Mouse (Mus musculus) MEL (cell line): ENCODE data around the gene Trim14. TPM values are rescaled to one million over a fixed set of nuclear protein-coding genes. Genes with fewer than 3 reads are reported as not detected.

Source experiments
- DNase-seq: peaks from one replicate; pipeline ENCODE4 v3.0.0; 2011; ENCODE audit warnings: low read depth, low spot score
- H3K27ac ChIP-seq: 2 replicates; pipeline ENCODE4 v1.5.1; 2012; ENCODE audit warnings: low read depth, mild to moderate bottlenecking, control low read depth, low read length, moderate library complexity; ENCODE audit not compliant: control insufficient read depth
- H3K27me3 ChIP-seq, 2 experiments: fragments of 150-350 bp in 1 of 2; sonication (generic) in 1 of 2; 2 replicates each; pipeline ENCODE4 v1.6.1; 2012; ENCODE audit warnings: low read length in 2 of 2, mild to moderate bottlenecking in 2 of 2, improper control_type of control experiment in 1 of 2, moderate library complexity in 1 of 2; ENCODE audit not compliant: insufficient read depth in 2 of 2, control insufficient read depth in 1 of 2
- H3K36me3 ChIP-seq, 2 experiments: 2 replicates each; pipeline ENCODE4 v1.6.1; 2012 to 2014; ENCODE audit warnings: low read length in 2 of 2, improper control_type of control experiment in 1 of 2, inconsistent platforms in 1 of 2, mild to moderate bottlenecking in 1 of 2; ENCODE audit not compliant: insufficient read depth in 2 of 2, control insufficient read depth in 1 of 2
- H3K4me1 ChIP-seq, 2 experiments: fragments of 150-350 bp in 1 of 2; sonication (generic) in 1 of 2; 2 replicates each; pipeline ENCODE4 v1.6.1; 2012; ENCODE audit warnings: low read length in 2 of 2, improper control_type of control experiment in 1 of 2, mild to moderate bottlenecking in 1 of 2; ENCODE audit not compliant: insufficient read depth in 2 of 2, control insufficient read depth in 1 of 2
- H3K4me3 ChIP-seq, 2 experiments: fragments of 150-350 bp in 1 of 2; sonication (generic) in 1 of 2; 2 replicates each; pipeline ENCODE4 v1.5.1; 2012; ENCODE audit warnings: low read depth in 2 of 2, low read length in 2 of 2, mild to moderate bottlenecking in 2 of 2, moderate library complexity in 2 of 2, control low read depth in 1 of 2, improper control_type of control experiment in 1 of 2; ENCODE audit not compliant: control insufficient read depth in 1 of 2, insufficient read depth in 1 of 2
- H3K79me2 ChIP-seq: 2 replicates; pipeline ENCODE4 v1.6.1; 2012; ENCODE audit warnings: mild to moderate bottlenecking, low read length, moderate library complexity; ENCODE audit not compliant: control insufficient read depth, poor library complexity, insufficient read depth
- H3K9ac ChIP-seq: 2 replicates; pipeline ENCODE4 v1.6.1; 2012; ENCODE audit warnings: low read depth, mild to moderate bottlenecking, control low read depth, low read length, moderate library complexity; ENCODE audit not compliant: control insufficient read depth, poor library complexity, severe bottlenecking
- H3K9me3 ChIP-seq: fragments of 150-350 bp; sonication (generic); replicated peaks from 2 replicates; pipeline ENCODE4 v1.6.1; 2012; ENCODE audit warnings: mild to moderate bottlenecking, low read length, improper control_type of control experiment, moderate library complexity; ENCODE audit not compliant: insufficient read depth
- BHLHE40 ChIP-seq: IDR thresholded peaks from 2 replicates; pipeline ENCODE4 v1.6.1; 2012; ENCODE audit warnings: low read depth, mild to moderate bottlenecking, inconsistent platforms, low read length, improper control_type of control experiment, borderline replicate concordance
- CHD1 ChIP-seq: IDR thresholded peaks from 2 replicates; pipeline ENCODE4 v1.6.1; 2012; ENCODE audit warnings: low read depth, mild to moderate bottlenecking, inconsistent platforms, low read length, improper control_type of control experiment
- CHD2 ChIP-seq: IDR thresholded peaks from 2 replicates; pipeline ENCODE4 v1.6.1; 2011; ENCODE audit warnings: low read length, improper control_type of control experiment
- E2F4 ChIP-seq: IDR thresholded peaks from 2 replicates; pipeline ENCODE4 v1.6.1; 2011; ENCODE audit warnings: low read depth, low read length, improper control_type of control experiment, borderline replicate concordance
- EP300 ChIP-seq, 2 experiments: IDR thresholded peaks; 2 replicates each; pipeline ENCODE4 v1.6.1; 2011; ENCODE audit warnings: improper control_type of control experiment in 2 of 2, low read length in 2 of 2, low read depth in 1 of 2, mild to moderate bottlenecking in 1 of 2
- ETS1 ChIP-seq: IDR thresholded peaks from 2 replicates; pipeline ENCODE4 v1.6.1; 2012; ENCODE audit warnings: low read depth, mild to moderate bottlenecking, inconsistent platforms, low read length, improper control_type of control experiment, moderate library complexity
- MAFK ChIP-seq: IDR thresholded peaks from 2 replicates; pipeline ENCODE4 v1.6.1; 2011; ENCODE audit warnings: low read depth, mild to moderate bottlenecking, low read length, improper control_type of control experiment, borderline replicate concordance
- MAX ChIP-seq: IDR thresholded peaks from 2 replicates; pipeline ENCODE4 v1.6.1; 2011; ENCODE audit warnings: low read length, improper control_type of control experiment
- MAZ ChIP-seq: IDR thresholded peaks from 2 replicates; pipeline ENCODE4 v1.6.1; 2012; ENCODE audit warnings: low read depth, mild to moderate bottlenecking, inconsistent platforms, low read length, improper control_type of control experiment
- MEF2A ChIP-seq: IDR thresholded peaks from 2 replicates; pipeline ENCODE4 v1.6.1; 2014; ENCODE audit warnings: low read depth, mild to moderate bottlenecking, inconsistent platforms, low read length, improper control_type of control experiment; ENCODE audit not compliant: poor library complexity, insufficient replicate concordance, severe bottlenecking; ENCODE audit errors: extremely low read depth
- MXI1 ChIP-seq: IDR thresholded peaks from 2 replicates; pipeline ENCODE4 v1.6.1; 2011; ENCODE audit warnings: mild to moderate bottlenecking, low read depth, low read length, improper control_type of control experiment
- MYB ChIP-seq: IDR thresholded peaks from 2 replicates; pipeline ENCODE4 v1.6.1; 2011; ENCODE audit warnings: mild to moderate bottlenecking, low read depth, low read length, improper control_type of control experiment
- MYC ChIP-seq: IDR thresholded peaks from 2 replicates; pipeline ENCODE4 v1.6.1; 2011; ENCODE audit warnings: low read depth, mild to moderate bottlenecking, low read length, improper control_type of control experiment, moderate library complexity
- NELFE ChIP-seq: IDR thresholded peaks from 2 replicates; pipeline ENCODE4 v1.6.1; 2011; ENCODE audit warnings: low read depth, low read length, improper control_type of control experiment
- NRF1 ChIP-seq: IDR thresholded peaks from 2 replicates; pipeline ENCODE4 v1.6.1; 2014; ENCODE audit warnings: low read depth, mild to moderate bottlenecking, inconsistent platforms, low read length, improper control_type of control experiment, moderate library complexity; ENCODE audit not compliant: poor library complexity, insufficient read depth, severe bottlenecking
- POLR2A ChIP-seq, 2 experiments: IDR thresholded peaks; 2 replicates each; pipeline ENCODE4 v1.6.1; 2011 to 2012; ENCODE audit warnings: low read length in 2 of 2, mild to moderate bottlenecking in 2 of 2, control low read depth in 1 of 2, improper control_type of control experiment in 1 of 2, low read depth in 1 of 2, moderate library complexity in 1 of 2; ENCODE audit not compliant: control insufficient read depth in 1 of 2, insufficient read depth in 1 of 2, poor library complexity in 1 of 2
- RCOR1 ChIP-seq: IDR thresholded peaks from 2 replicates; pipeline ENCODE4 v1.6.1; 2012; ENCODE audit warnings: low read depth, mild to moderate bottlenecking, inconsistent platforms, low read length, improper control_type of control experiment
- SIN3A ChIP-seq: IDR thresholded peaks from 2 replicates; pipeline ENCODE4 v1.6.1; 2012; ENCODE audit warnings: low read length, improper control_type of control experiment, inconsistent platforms
- SMC3 ChIP-seq: IDR thresholded peaks from 2 replicates; pipeline ENCODE4 v1.6.1; 2011; ENCODE audit warnings: low read depth, low read length, improper control_type of control experiment
- TBP ChIP-seq: IDR thresholded peaks from 2 replicates; pipeline ENCODE4 v1.8.0; 2011; ENCODE audit warnings: low read depth, low read length, improper control_type of control experiment
- TCF12 ChIP-seq: IDR thresholded peaks from 2 replicates; pipeline ENCODE4 v1.6.1; 2014; ENCODE audit warnings: low read depth, mild to moderate bottlenecking, inconsistent platforms, low read length, improper control_type of control experiment, moderate library complexity
- UBTF ChIP-seq: IDR thresholded peaks from 2 replicates; pipeline ENCODE4 v1.6.1; 2012; ENCODE audit warnings: low read depth, mild to moderate bottlenecking, inconsistent platforms, low read length, improper control_type of control experiment, moderate library complexity, borderline replicate concordance; ENCODE audit not compliant: insufficient read depth
- USF1 ChIP-seq: IDR thresholded peaks from 2 replicates; pipeline ENCODE4 v1.6.1; 2014; ENCODE audit warnings: low read depth, mild to moderate bottlenecking, inconsistent platforms, low read length, improper control_type of control experiment, moderate library complexity
- USF2 ChIP-seq, 2 experiments: IDR thresholded peaks; 2 replicates each; pipeline ENCODE4 v1.6.1; 2011 to 2012; ENCODE audit warnings: improper control_type of control experiment in 2 of 2, low read length in 2 of 2, borderline replicate concordance in 1 of 2, inconsistent platforms in 1 of 2, low read depth in 1 of 2, mild to moderate bottlenecking in 1 of 2; ENCODE audit not compliant: insufficient read depth in 1 of 2
- ZC3H11A ChIP-seq: IDR thresholded peaks from 2 replicates; pipeline ENCODE4 v1.6.1; 2012; ENCODE audit warnings: low read depth, mild to moderate bottlenecking, inconsistent platforms, low read length, improper control_type of control experiment
- ZKSCAN1 ChIP-seq: IDR thresholded peaks from 2 replicates; pipeline ENCODE4 v1.6.1; 2012; ENCODE audit warnings: low read depth, mild to moderate bottlenecking, inconsistent platforms, low read length, improper control_type of control experiment, moderate library complexity
- ZMIZ1 ChIP-seq: IDR thresholded peaks from 2 replicates; pipeline ENCODE4 v1.6.1; 2012; ENCODE audit warnings: low read depth, mild to moderate bottlenecking, inconsistent platforms, low read length, improper control_type of control experiment, moderate library complexity
- ZNF384 ChIP-seq: IDR thresholded peaks from 2 replicates; pipeline ENCODE4 v1.6.1; 2012; ENCODE audit warnings: low read depth, mild to moderate bottlenecking, inconsistent platforms, low read length, improper control_type of control experiment
- polyA plus RNA-seq, 2 experiments: library from polyadenylated mRNA; stranded (reverse) in 1 of 2; unstranded in 1 of 2; fragments of >175 nt in 1 of 2; fragments of >200 nt in 1 of 2; gene quantifications; 2 replicates each; pipeline versions ENCODE4 v1.2.1 to v1.2.4; 2012; ENCODE audit warnings: low replicate concordance in 2 of 2, low read depth in 1 of 2; ENCODE audit not compliant: insufficient read length in 2 of 2, insufficient read depth in 1 of 2, missing spikeins in 1 of 2
- total RNA-seq: library from RNA; depleted of rRNA; stranded (reverse); fragments of 300-350 nt; gene quantifications from 2 replicates; pipeline ENCODE4 v1.2.3, GENCODE M21; 2012

Trim14 gene
- total and polyA plus RNA-seq, 3 experiments, result 1.1 to 5.1 TPM; not detected in 1

- Histone ChIP-seq H3K9me3 (no peaks in the 10 kb centered on the region), H3K9ac (peak overlapping the region; percentile 70), H3K4me1 (peaks cover 2 to 21% of the 10 kb centered on the region in 2 experiments; a peak in 3 of 4 replicates), H3K79me2 (no peaks in the 10 kb centered on the region), H3K27me3 (no peaks in the 10 kb centered on the region), H3K36me3 (peaks cover 0 to 14% of the 10 kb centered on the region in 2 experiments; a peak in 2 of 4 replicates), H3K27ac (peak overlapping the region; percentile 91)
- peak; percentile 78 for DNase-seq
- 0 out of 2 replicates have a peak, but pooled peaks have one; percentile 4 for TF ChIP-seq ETS1
- no peak for TF ChIP-seq TCF12
- peak; percentile 70 for TF ChIP-seq NELFE
- no peak for TF ChIP-seq RCOR1
- TF ChIP-seq ZMIZ1, result peak; percentile 69; the same call in 1 of the 2 replicates
- TF ChIP-seq POLR2A (IDR thresholded peaks at IDR 0.05; ENCODE audit: control insufficient read depth in 1 of 2, insufficient read depth in 1 of 2, low read depth in 1 of 2, low read length in 2 of 2, poor library complexity in 1 of 2), result peak in 1 of 2 experiments; percentile 77; a peak in 2 of 4 replicates
- no peak for TF ChIP-seq CHD2
- TF ChIP-seq, all 39 proteins: peak for 4
- H3K4me3 ChIP-seq, result peak overlapping the region; percentile 59 to 77
These were observed 8.4 kb downstream of the Trim14 start for GRCm38 (mm10) chr4:46527558-46527926.

DNA sequence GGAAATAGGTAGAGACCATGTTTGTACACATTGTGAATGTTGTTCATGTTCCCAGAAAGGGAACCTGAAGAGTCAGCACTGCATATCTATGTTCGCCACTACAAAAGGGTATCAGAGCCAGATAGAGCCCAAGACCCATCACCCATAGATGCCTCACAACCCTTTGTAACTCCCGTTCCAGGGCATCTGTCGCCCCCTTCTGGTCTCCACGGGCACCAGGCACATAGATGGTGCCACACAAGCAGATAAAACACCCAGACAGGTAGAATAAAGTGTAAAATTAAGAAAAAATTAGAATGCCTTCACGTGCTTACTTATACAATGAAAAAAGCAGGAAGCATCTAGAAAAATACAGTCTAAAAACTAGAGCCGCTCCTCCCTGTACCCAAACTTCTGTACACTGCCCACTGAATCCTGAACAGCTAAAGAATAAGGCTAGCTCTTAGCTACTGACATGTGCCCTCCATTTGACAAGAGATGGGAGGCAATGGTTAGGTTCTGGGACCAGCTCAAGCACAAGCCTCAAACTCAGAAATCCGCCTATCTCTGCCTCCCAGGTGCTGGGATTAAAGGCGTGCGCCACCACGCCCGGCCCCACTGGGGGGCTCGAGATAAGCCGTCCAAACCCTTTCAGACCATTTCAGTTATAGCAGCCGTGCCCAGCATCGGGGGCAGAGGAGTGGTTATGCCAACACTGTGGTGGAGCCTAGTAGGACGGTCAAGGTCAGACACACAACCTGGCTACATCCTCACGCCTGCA, 9.0 kb downstream of the Trim14 start:
- H3K4me3 ChIP-seq, result peak overlapping the region; percentile 57 to 58
- H3K27ac ChIP-seq, result peak overlapping the region; percentile 91
- no peaks in the 10 kb centered on the region for H3K9me3 ChIP-seq
- no peaks in the 10 kb centered on the region for H3K79me2 ChIP-seq
- H3K4me1 ChIP-seq, result peaks cover 2 to 21% of the 10 kb centered on the region in 2 experiments; a peak in 3 of 4 replicates
- peak; percentile 80 for DNase-seq
- H3K9ac ChIP-seq, result peak overlapping the region; percentile 70
- peaks cover 0 to 14% of the 10 kb centered on the region in 2 experiments; a peak in 2 of 4 replicates for H3K36me3 ChIP-seq
- no peaks in the 10 kb centered on the region for H3K27me3 ChIP-seq
- TF ChIP-seq SMC3, result peak; percentile 61
- TF ChIP-seq MAZ, result no peak
- TF ChIP-seq MAFK, result no peak
- TF ChIP-seq MYC, result no peak; the same call in 1 of the 2 replicates
- TF ChIP-seq SIN3A, result no peak
- TF ChIP-seq TCF12, result peak; percentile 88
- TF ChIP-seq MAX, result no peak; the same call in 1 of the 2 replicates
- TF ChIP-seq MEF2A, result no peak
- TF ChIP-seq POLR2A (IDR thresholded peaks at IDR 0.05; ENCODE audit: control insufficient read depth in 1 of 2, insufficient read depth in 1 of 2, low read depth in 1 of 2, low read length in 2 of 2, poor library complexity in 1 of 2), result no peak
- TF ChIP-seq ZC3H11A, result no peak
- peak; percentile 15; the same call in 1 of the 2 replicates for TF ChIP-seq BHLHE40
- no peak for TF ChIP-seq ZMIZ1
- TF ChIP-seq CHD2, result no peak
- no peak for TF ChIP-seq NRF1
- TF ChIP-seq MYB, result 0 out of 2 replicates have a peak, but pooled peaks have one; percentile 21
- TF ChIP-seq ZKSCAN1, result no peak
- no peak for TF ChIP-seq USF1
- TF ChIP-seq TBP, result no peak; the same call in 1 of the 2 replicates
- no peak for TF ChIP-seq E2F4
- peak; percentile 50; the same call in 1 of the 2 replicates for TF ChIP-seq ETS1
- no peak for TF ChIP-seq CHD1
- no peak for TF ChIP-seq NELFE
- no peak for TF ChIP-seq UBTF
- TF ChIP-seq MXI1, result peak; percentile 70
- no peak for TF ChIP-seq USF2 (IDR thresholded peaks at IDR 0.05; ENCODE audit: borderline replicate concordance in 1 of 2, insufficient read depth in 1 of 2, low read depth in 1 of 2, low read length in 2 of 2)
- peak; percentile 83 to 93 for TF ChIP-seq EP300 (IDR thresholded peaks at IDR 0.05; ENCODE audit: low read depth in 1 of 2, low read length in 2 of 2)
- TF ChIP-seq ZNF384, result no peak
